In genomic region chr5:124337909-124338308, GRCm38 (mm10) we compare ENCODE assay signal across 8 mouse cellular contexts. TPM values are rescaled to one million over a fixed set of nuclear protein-coding genes. Genes with fewer than 3 reads are reported as not detected.
DNase-seq lines count a peak whose midpoint lies in the region; ATAC-seq lines count a peak whose summit lies in the region.

No protein-coding gene starts in this region.

- H3K9me3 ChIP-seq in forebrain, embryonic 13.5 days (replicated peaks), result no peaks in the 10 kb centered on the region
- H3K9me3 ChIP-seq in forebrain, embryonic 11.5 days (ENCODE audit: control insufficient read depth, low read length), result no peaks in the 10 kb centered on the region
- no peaks in the 10 kb centered on the region for H3K9me3 ChIP-seq in hindbrain, embryonic 13.5 days

- 59% methylated on average over 9 of the region's 9 CpGs for WGBS in forebrain, embryonic 13.5 days
- WGBS in forebrain, embryonic 11.5 days, result 74% methylated on average over 9 of the region's 9 CpGs
- WGBS in hindbrain, embryonic 13.5 days, result 36% methylated on average over 9 of the region's 9 CpGs

- intact Hi-C loops in left cerebral cortex, postnatal 4 days (cut with DNase I), result no loop called here

- no peaks in the 10 kb centered on the region for H3K27me3 ChIP-seq in forebrain, embryonic 13.5 days
- no peaks in the 10 kb centered on the region for H3K27me3 ChIP-seq in forebrain, embryonic 11.5 days (ENCODE audit: control insufficient read depth, insufficient read depth, low read length)
- H3K27me3 ChIP-seq in hindbrain, embryonic 13.5 days, result no peaks in the 10 kb centered on the region

- no peak overlapping the region for H3K9ac ChIP-seq in forebrain, embryonic 13.5 days
- no peak overlapping the region for H3K9ac ChIP-seq in forebrain, embryonic 11.5 days (ENCODE audit: low read length)
- no peak overlapping the region; the same call in 1 of the 2 replicates for H3K9ac ChIP-seq in hindbrain, embryonic 13.5 days

- peaks cover 6% of the 10 kb centered on the region for H3K36me3 ChIP-seq in forebrain, embryonic 13.5 days (ENCODE audit: poor library complexity, severe bottlenecking)
- no peaks in the 10 kb centered on the region for H3K36me3 ChIP-seq in forebrain, embryonic 11.5 days (ENCODE audit: control insufficient read depth, insufficient read depth, low read length)
- H3K36me3 ChIP-seq in hindbrain, embryonic 13.5 days, result no peaks in the 10 kb centered on the region; the same call in 1 of the 2 replicates

- H3K4me2 ChIP-seq in forebrain, embryonic 13.5 days, result no peak overlapping the region
- no peak overlapping the region for H3K4me2 ChIP-seq in forebrain, embryonic 11.5 days (ENCODE audit: low read depth, low read length, severe bottlenecking)
- H3K4me2 ChIP-seq in hindbrain, embryonic 13.5 days, result no peak overlapping the region

- peak; percentile 42 for ATAC-seq in forebrain, embryonic 13.5 days
- no peak for ATAC-seq in forebrain, embryonic 11.5 days (replicated peaks; ENCODE audit: low FRiP score)
- ATAC-seq in hindbrain, embryonic 13.5 days (ENCODE audit: low FRiP score), result no peak
- ATAC-seq in granulocyte monocyte progenitor cell, adult 5-6 weeks (replicated peaks; ENCODE audit: poor library complexity, severe bottlenecking), result no peak

- peak overlapping the region; percentile 83 for H3K27ac ChIP-seq in forebrain, embryonic 13.5 days
- no peak overlapping the region for H3K27ac ChIP-seq in forebrain, embryonic 11.5 days (ENCODE audit: low read depth, low read length)
- peak overlapping the region; percentile 68 for H3K27ac ChIP-seq in hindbrain, embryonic 13.5 days

- H3K4me1 ChIP-seq in forebrain, embryonic 13.5 days, result peaks cover 63% of the 10 kb centered on the region
- no peaks in the 10 kb centered on the region for H3K4me1 ChIP-seq in forebrain, embryonic 11.5 days (replicated peaks; ENCODE audit: control insufficient read depth, insufficient read depth, low read length)
- peaks cover 66% of the 10 kb centered on the region for H3K4me1 ChIP-seq in hindbrain, embryonic 13.5 days (replicated peaks)

- DNase-seq in forebrain, embryonic 11.5 days (ENCODE audit: low spot score), result no peak
- DNase-seq in NIH3T3 (ENCODE audit: low read depth), result peak; percentile 15
- DNase-seq in left cerebral cortex, postnatal 4 days, result peak; percentile 62
- DNase-seq in thymus, postnatal 4 days, result no peak
- DNase-seq in thymus, adult 18-20 months, result no peak

- no peak overlapping the region for H3K4me3 ChIP-seq in forebrain, embryonic 13.5 days
- no peak overlapping the region for H3K4me3 ChIP-seq in forebrain, embryonic 11.5 days (ENCODE audit: low read depth, low read length)
- H3K4me3 ChIP-seq in hindbrain, embryonic 13.5 days, result no peak overlapping the region

RNA-seq across cellular contexts. Expression of gene 2810006K23Rik, which starts 10.0 kb away (rescaled TPM):
- 19.5 and 20.8 TPM in 2 replicates for polyA plus RNA-seq in forebrain, embryonic 13.5 days (2015; fragmentation: Nextera tagmentation; extraction: Ambion mirVana)
- 17.9 and 20.2 TPM in 2 replicates for polyA plus RNA-seq in forebrain, embryonic 11.5 days (2014; fragmentation: Nextera tagmentation; extraction: Ambion mirVana)
- 15.5 and 16.2 TPM in 2 replicates for polyA plus RNA-seq in hindbrain, embryonic 13.5 days (2015; fragmentation: Nextera tagmentation; extraction: Ambion mirVana)
- total RNA-seq in left cerebral cortex, postnatal 4 days (2021), result 10 to 100 TPM in 1 of 2 experiments, 1 to 10 TPM in 1; 8.6 to 11.1 TPM
- 11.3 and 15.5 TPM in 2 replicates for total RNA-seq in granulocyte monocyte progenitor cell, adult 5-6 weeks (2014; fragmentation: Nextera tagmentation)
- total RNA-seq in granulocyte monocyte progenitor cell, adult 5-6 weeks (2017), result 16.8 and 21.7 TPM in 2 replicates

RNA-seq across cellular contexts. Expression of gene Mphosph9, which starts 10.1 kb away (rescaled TPM):
- polyA plus RNA-seq in forebrain, embryonic 13.5 days (2015; fragmentation: Nextera tagmentation; extraction: Ambion mirVana), result 20.3 and 22.7 TPM in 2 replicates
- polyA plus RNA-seq in forebrain, embryonic 11.5 days (2014; fragmentation: Nextera tagmentation; extraction: Ambion mirVana), result 21.2 and 22.2 TPM in 2 replicates
- 14.0 and 14.3 TPM in 2 replicates for polyA plus RNA-seq in hindbrain, embryonic 13.5 days (2015; fragmentation: Nextera tagmentation; extraction: Ambion mirVana)
- 10 to 100 TPM; 17.9 to 26.7 TPM for total RNA-seq in left cerebral cortex, postnatal 4 days (2021)
- total RNA-seq in granulocyte monocyte progenitor cell, adult 5-6 weeks (2014; fragmentation: Nextera tagmentation), result 15.9 and 20.8 TPM in 2 replicates
- 20.0 and 20.4 TPM in 2 replicates for total RNA-seq in granulocyte monocyte progenitor cell, adult 5-6 weeks (2017)

RNA-seq across cellular contexts. Expression of gene Cdk2ap1, which starts 25.0 kb away (rescaled TPM):
- 77.4 and 78.9 TPM in 2 replicates for polyA plus RNA-seq in forebrain, embryonic 13.5 days (2015; fragmentation: Nextera tagmentation; extraction: Ambion mirVana)
- polyA plus RNA-seq in forebrain, embryonic 11.5 days (2014; fragmentation: Nextera tagmentation; extraction: Ambion mirVana), result 310 and 367 TPM in 2 replicates
- polyA plus RNA-seq in hindbrain, embryonic 13.5 days (2015; fragmentation: Nextera tagmentation; extraction: Ambion mirVana), result 67.9 and 68.6 TPM in 2 replicates
- 100 to 1,000 TPM; 112 to 119 TPM for total RNA-seq in left cerebral cortex, postnatal 4 days (2021)
- 268 and 302 TPM in 2 replicates for total RNA-seq in granulocyte monocyte progenitor cell, adult 5-6 weeks (2014; fragmentation: Nextera tagmentation)
- 157 and 185 TPM in 2 replicates for total RNA-seq in granulocyte monocyte progenitor cell, adult 5-6 weeks (2017)

Comparison
In these comparisons a context has a peak if more than half of its experiments do, and no peak if none do; other contexts are left out.
1. DNase-seq: peak in NIH3T3 (single experiment) and left cerebral cortex, postnatal 4 days (single experiment); none in forebrain, embryonic 11.5 days (single experiment), thymus, postnatal 4 days (single experiment) and thymus, adult 18-20 months (0 of 2).